Mouse (Mus musculus) midbrain, postnatal 0 days (tissue): ENCODE results near the gene Syndig1. TPM values are rescaled to one million over a fixed set of nuclear protein-coding genes. Genes with fewer than 3 reads are reported as not detected.
A peak's percentile ranks its signal among the peaks of the same experiment; 100 is the strongest.

Experiments used
- ATAC-seq: fragments of 200-750 bp; cut with Nextera tagmentation; 2 replicates; pipeline ENCODE4 v1.8.0; 2017; ENCODE audit warnings: moderate number of reproducible peaks, mild to moderate bottlenecking, moderate TSS enrichment, moderate library complexity; ENCODE audit not compliant: low FRiP score
- DNase-seq: peaks from one replicate; pipeline ENCODE4 v3.0.0-alpha.2; 2015; ENCODE audit warnings: low spot score
- H3K27ac ChIP-seq: fragments of 300-500 bp; sonication (generic); 2 replicates; pipeline ENCODE4 v1.5.1; 2014; ENCODE audit warnings: low read depth, mild to moderate bottlenecking, low read length, mixed read lengths
- H3K27me3 ChIP-seq: fragments of 300-500 bp; sonication (generic); 2 replicates; pipeline ENCODE4 v1.6.1; 2014; ENCODE audit warnings: low read length, control low read depth, mixed read lengths; ENCODE audit not compliant: insufficient read depth
- H3K36me3 ChIP-seq: fragments of 300-500 bp; sonication (generic); 2 replicates; pipeline ENCODE4 v1.6.1; 2014; ENCODE audit warnings: low read length, control low read depth, mixed read lengths; ENCODE audit not compliant: insufficient read depth
- H3K4me1 ChIP-seq: fragments of 300-500 bp; sonication (generic); 2 replicates; pipeline ENCODE4 v1.6.1; 2014; ENCODE audit warnings: mild to moderate bottlenecking, control low read depth, antibody characterized with exemption, low read length, mixed read lengths; ENCODE audit not compliant: insufficient read depth
- H3K4me2 ChIP-seq: fragments of 300-500 bp; sonication (generic); 2 replicates; pipeline ENCODE4 v1.6.1; 2014; ENCODE audit warnings: low read depth, mild to moderate bottlenecking, low read length, mixed read lengths; ENCODE audit not compliant: poor library complexity, severe bottlenecking
- H3K4me3 ChIP-seq: fragments of 300-500 bp; sonication (generic); 2 replicates; pipeline ENCODE4 v1.5.1; 2014; ENCODE audit warnings: low read depth, mild to moderate bottlenecking, low read length, moderate library complexity
- H3K9ac ChIP-seq: fragments of 300-500 bp; sonication (generic); replicated peaks from 2 replicates; pipeline ENCODE4 v1.6.1; 2014; ENCODE audit warnings: mild to moderate bottlenecking, low read length, moderate library complexity, mixed read lengths; ENCODE audit not compliant: poor library complexity, severe bottlenecking
- H3K9me3 ChIP-seq: fragments of 300-500 bp; sonication (generic); 2 replicates; pipeline ENCODE4 v1.6.1; 2016; ENCODE audit warnings: low read length, control low read depth
- CTCF ChIP-seq: IDR thresholded peaks from 2 replicates; pipeline ENCODE4 v1.5.1; 2016; ENCODE audit warnings: antibody characterized with exemption, mild to moderate bottlenecking
- WGBS: fragments of 180-500 bp; shearing (Covaris S2); extraction: QIAGEN DNeasy Blood & Tissue Kit; methylation state at CpG from one replicate; pipeline ENCODE4 v1.1.7; 2014; 5-methylcytosine and 5-hydroxymethylcytosine counted together
- polyA plus RNA-seq: library from polyadenylated mRNA; unstranded; fragments of >200 nt; fragmentation: Nextera tagmentation; extraction: Ambion mirVana; gene quantifications from 2 replicates; pipeline ENCODE4 v1.2.1, GENCODE M21; 2015
- total RNA-seq: library from RNA; depleted of rRNA; stranded (reverse); fragments of >200 nt; gene quantifications from 2 replicates; pipeline ENCODE4 v1.2.3, GENCODE M21; 2014

Syndig1 gene
- total and polyA plus RNA-seq, 2 experiments from 2014 or later, result 28.6 to 35.7 TPM

- ATAC-seq (no peak), DNase-seq (no peak)
- no peaks in the 10 kb centered on the region for H3K27me3 ChIP-seq
- no peak overlapping the region for H3K4me2 ChIP-seq
- H3K9me3 ChIP-seq, result no peaks in the 10 kb centered on the region
- no peak overlapping the region for H3K9ac ChIP-seq
- no peaks in the 10 kb centered on the region for H3K4me1 ChIP-seq
- no peaks in the 10 kb centered on the region for H3K36me3 ChIP-seq
- no peak overlapping the region for H3K27ac ChIP-seq
- no peak overlapping the region for H3K4me3 ChIP-seq
- TF ChIP-seq CTCF, result peak; percentile 36; the same call in 1 of the 2 replicates
- WGBS, result 73% methylated on average over 4 of the region's 4 CpGs
Measured at GRCm38 (mm10) chr2:149998373-149999108, 169.5 kb downstream of the Syndig1 start.

GRCm38 (mm10) chr2:150000564-150000963, 171.6 kb downstream of the Syndig1 start:
- H3K9ac ChIP-seq, result no peak overlapping the region

GRCm38 (mm10) chr2:150003499-150003898, 174.5 kb downstream of the Syndig1 start:
- no peaks in the 10 kb centered on the region for H3K9me3 ChIP-seq
- no peak overlapping the region for H3K4me2 ChIP-seq
- H3K4me3 ChIP-seq, result no peak overlapping the region
- no peak for ATAC-seq
- H3K9ac ChIP-seq, result no peak overlapping the region
- DNase-seq, result no peak
- no peaks in the 10 kb centered on the region for H3K36me3 ChIP-seq
- H3K4me1 ChIP-seq, result no peaks in the 10 kb centered on the region
- 90% methylated on average over 3 of the region's 3 CpGs for WGBS
- no peaks in the 10 kb centered on the region for H3K27me3 ChIP-seq
- no peak overlapping the region for H3K27ac ChIP-seq
- TF ChIP-seq CTCF, result no peak

More at GRCm38 (mm10) chr2:150000564-150000963, 171.6 kb downstream of the Syndig1 start:
- no peak overlapping the region for H3K4me3 ChIP-seq
- no peak for DNase-seq
- H3K27ac ChIP-seq, result no peak overlapping the region
- H3K36me3 ChIP-seq, result no peaks in the 10 kb centered on the region
- H3K9me3 ChIP-seq, result no peaks in the 10 kb centered on the region
- no peaks in the 10 kb centered on the region for H3K27me3 ChIP-seq
- no peak for TF ChIP-seq CTCF
- 73% methylated on average over 2 of the region's 2 CpGs for WGBS
- H3K4me1 ChIP-seq, result no peaks in the 10 kb centered on the region
- ATAC-seq, result no peak
- no peak overlapping the region for H3K4me2 ChIP-seq

GRCm38 (mm10) chr2:150012787-150013346, 183.9 kb downstream of the Syndig1 start:
- Histone ChIP-seq H3K4me2 (no peak overlapping the region), H3K36me3 (no peaks in the 10 kb centered on the region), H3K9ac (no peak overlapping the region), H3K27ac (no peak overlapping the region), H3K9me3 (no peaks in the 10 kb centered on the region), H3K4me3 (no peak overlapping the region), H3K27me3 (no peaks in the 10 kb centered on the region), H3K4me1 (no peaks in the 10 kb centered on the region)
- TF ChIP-seq CTCF, result no peak
- no peak for ATAC-seq
- DNase-seq, result no peak
- 81% methylated on average over 6 of the region's 6 CpGs for WGBS

- ATAC-seq (no peak), DNase-seq (no peak)
- WGBS, result 26% methylated on average over 4 of the region's 4 CpGs
Measured at GRCm38 (mm10) chr2:150013785-150014184, 184.8 kb downstream of the Syndig1 start.

GRCm38 (mm10) chr2:150016303-150016702, 187.3 kb downstream of the Syndig1 start:
- WGBS, result 25% methylated on average over 5 of the region's 5 CpGs
- Histone ChIP-seq H3K9ac (no peak overlapping the region), H3K4me3 (no peak overlapping the region), H3K4me1 (no peaks in the 10 kb centered on the region), H3K9me3 (no peaks in the 10 kb centered on the region), H3K36me3 (no peaks in the 10 kb centered on the region), H3K4me2 (no peak overlapping the region), H3K27ac (no peak overlapping the region), H3K27me3 (no peaks in the 10 kb centered on the region)
- no peak for ATAC-seq
- no peak for TF ChIP-seq CTCF
- DNase-seq, result peak; percentile 50

More at GRCm38 (mm10) chr2:150013785-150014184, 184.8 kb downstream of the Syndig1 start:
- Histone ChIP-seq H3K4me2 (no peak overlapping the region), H3K4me3 (no peak overlapping the region), H3K36me3 (no peaks in the 10 kb centered on the region), H3K4me1 (no peaks in the 10 kb centered on the region), H3K9me3 (no peaks in the 10 kb centered on the region), H3K27me3 (no peaks in the 10 kb centered on the region), H3K9ac (no peak overlapping the region), H3K27ac (no peak overlapping the region)
- no peak for TF ChIP-seq CTCF
